Mouse (Mus musculus) regulatory T cell (primary cell): ENCODE results near the gene Taf10.

ENCODE experiments used
- in situ Hi-C: fragments of 300-600 bp; cut with MboI, MseI; formaldehyde crosslinking; loops from one replicate; pipeline ENCODE4 v1.15.1; 2025; ENCODE audit warnings: high pct_unique_total_duplicates

The Taf10 gene

GRCm38 (mm10) chr7:105726144-105726979 is 17.8 kb downstream of the Taf10 start:
- in situ Hi-C loops, result no loop called here

DNA sequence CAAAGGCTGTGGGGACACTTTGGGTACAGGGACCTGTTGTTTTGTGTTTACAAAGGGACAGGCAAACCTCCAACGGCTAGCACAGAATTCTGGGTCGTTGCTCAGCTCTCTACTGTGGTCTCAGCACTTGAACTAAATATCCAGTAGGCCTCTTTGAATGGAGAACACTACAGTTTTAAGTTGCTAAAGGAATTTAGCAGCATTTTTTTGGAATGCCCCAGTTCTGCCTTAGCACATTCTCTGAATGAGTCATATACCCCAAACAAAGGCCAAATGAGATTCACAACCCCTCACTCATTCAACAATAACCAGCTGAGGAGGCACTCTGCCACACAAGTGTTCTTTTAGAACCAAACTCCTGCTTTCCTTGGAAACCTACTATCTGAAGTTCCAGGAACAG is 22.2 kb downstream of the Taf10 start:
- in situ Hi-C loops, result no loop called here

DNA sequence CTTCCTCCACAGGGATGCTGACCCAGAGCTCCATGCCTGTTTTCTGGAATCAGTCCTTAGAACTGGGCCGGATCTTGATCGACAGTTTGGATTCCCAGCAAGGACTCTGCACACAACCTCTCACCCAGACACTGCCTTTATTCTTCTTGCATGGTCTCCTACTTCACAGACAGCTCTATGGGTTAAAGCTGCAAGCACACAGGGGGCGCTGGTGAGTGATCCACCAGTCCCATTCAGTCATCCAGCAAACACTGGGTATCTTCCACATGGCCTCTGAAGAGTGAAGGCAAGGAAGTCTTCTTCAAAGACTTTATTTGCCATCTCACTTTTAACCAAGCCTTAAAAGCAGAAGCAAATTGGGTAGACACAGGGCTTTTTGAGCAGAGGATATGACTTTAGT is 28.8 kb downstream of the Taf10 start:
- in situ Hi-C loops, result no loop called here

DNA sequence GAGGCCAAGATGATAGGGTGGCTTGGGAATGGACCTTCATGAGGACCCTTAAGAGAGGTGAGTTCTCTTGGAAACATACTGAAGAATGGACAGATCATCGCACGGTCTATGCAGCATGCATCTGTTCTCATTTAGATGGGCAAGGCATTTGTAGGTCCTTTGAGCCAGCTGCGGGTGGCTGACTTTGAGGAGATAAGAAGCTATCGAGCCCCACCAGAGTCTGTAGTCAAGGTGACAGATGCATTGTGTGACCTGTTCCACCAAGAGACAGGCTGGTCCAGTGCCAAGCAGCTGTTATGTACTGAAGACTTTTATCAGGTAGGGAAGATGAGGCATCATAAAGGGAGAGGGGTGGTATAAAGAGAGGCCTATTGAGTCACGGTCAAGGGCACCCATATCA is 35.4 kb downstream of the Taf10 start:
- in situ Hi-C loops, result no loop called here

DNA sequence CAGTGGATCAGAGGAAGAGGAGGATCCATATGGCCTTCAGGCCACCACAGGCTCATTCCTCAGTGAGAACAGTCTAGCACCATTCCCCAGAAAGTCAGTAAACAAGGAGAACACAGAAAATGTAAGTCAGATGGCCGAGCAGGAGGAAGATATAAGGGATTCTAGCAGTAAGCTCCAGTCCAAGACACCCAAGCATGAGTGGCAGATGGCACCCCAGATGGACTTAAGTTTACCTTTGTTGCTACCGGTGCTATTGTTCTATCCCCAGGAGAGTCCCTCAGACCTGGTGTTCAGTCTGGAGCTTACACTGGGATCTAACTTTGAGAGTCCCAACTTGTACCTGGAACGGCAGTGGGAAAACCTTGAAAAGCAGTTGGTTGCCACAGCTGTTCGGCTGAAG is 40.3 kb downstream of the Taf10 start:
- in situ Hi-C loops, result no loop called here

GRCm38 (mm10) chr7:105703184-105703583 is 41.0 kb downstream of the Taf10 start:
- in situ Hi-C loops, result no loop called here

- in situ Hi-C loops, result no loop called here
These were observed 53.3 kb downstream of the Taf10 start for GRCm38 (mm10) chr7:105690875-105691274.
